Mouse (Mus musculus) T-helper 2 cell (primary cell): ENCODE measurements around the gene Cc2d2b.

ENCODE experiments used
- in situ Hi-C: fragments of 300-600 bp; cut with MboI, MseI; formaldehyde crosslinking; loops from one replicate; pipeline ENCODE4 v1.15.1; 2025; ENCODE audit warnings: high pct_unique_total_duplicates

The Cc2d2b gene

GRCm38 (mm10) chr19:40831416-40832201 lies 83.1 kb downstream of the Cc2d2b start:
- in situ Hi-C loops: no loop called here

DNA sequence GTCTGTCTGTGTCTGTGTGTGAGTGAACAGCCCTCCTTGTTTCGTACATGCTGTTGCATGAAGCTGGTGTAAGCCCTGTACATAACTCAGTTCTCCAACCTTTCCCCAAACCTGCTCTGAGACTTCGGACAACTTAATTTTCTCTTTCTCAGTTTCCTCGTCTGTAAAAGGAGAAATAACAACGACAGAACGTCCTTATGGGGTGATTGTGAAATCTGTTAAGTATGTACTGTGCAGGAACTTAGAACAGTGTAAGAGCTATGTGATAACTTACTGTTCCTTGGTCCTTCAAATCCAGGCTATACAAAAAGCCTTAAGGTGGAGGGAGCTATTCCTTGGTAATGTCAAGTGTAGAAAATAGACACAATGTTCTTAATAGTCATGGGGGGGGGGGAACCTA lies 83.8 kb downstream of the Cc2d2b start:
- in situ Hi-C loops: no loop called here

DNA sequence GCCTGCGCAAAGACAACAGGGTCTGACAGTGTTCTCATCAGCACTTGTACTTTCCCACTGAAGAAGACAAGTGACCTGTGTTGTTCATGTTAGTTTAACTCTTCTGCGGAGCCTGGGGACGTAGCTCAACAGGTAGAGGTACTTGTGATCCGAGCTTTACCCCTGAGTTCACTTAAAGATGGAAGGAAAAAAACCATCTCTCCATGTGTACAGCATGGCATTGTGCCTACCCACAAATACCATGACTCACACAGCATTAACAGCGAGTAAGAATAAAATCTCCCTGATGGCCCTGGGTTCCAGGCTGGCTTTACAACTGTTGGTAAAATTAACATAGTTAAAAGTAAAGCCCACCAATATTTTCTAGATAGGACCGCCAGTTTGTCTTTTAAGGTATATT lies 85.9 kb downstream of the Cc2d2b start:
- in situ Hi-C loops: no loop called here

DNA sequence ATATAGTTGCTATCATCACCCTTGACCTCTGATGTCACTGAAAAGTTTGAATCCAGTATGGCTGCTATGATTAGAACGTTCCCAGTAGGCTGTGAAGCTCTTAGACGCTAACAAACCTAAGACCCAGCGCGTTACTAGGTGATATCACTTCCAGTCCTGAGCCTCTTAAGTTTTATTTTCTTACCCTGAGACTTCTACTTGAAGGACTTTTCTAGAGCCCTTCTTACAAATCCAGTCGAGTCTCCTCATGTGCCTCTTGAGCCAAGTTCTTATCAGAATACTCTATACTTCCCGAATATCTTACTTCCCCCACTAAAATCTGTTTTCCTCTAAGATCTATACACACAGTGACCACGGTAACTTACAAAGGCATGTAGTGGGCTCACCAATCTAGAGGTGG lies 89.7 kb downstream of the Cc2d2b start:
- in situ Hi-C loops: no loop called here

- in situ Hi-C loops: no loop called here
Measured at GRCm38 (mm10) chr19:40840303-40840702, 91.8 kb downstream of the Cc2d2b start.

GRCm38 (mm10) chr19:40841083-40841482 lies 92.5 kb downstream of the Cc2d2b start:
- in situ Hi-C loops: no loop called here

DNA sequence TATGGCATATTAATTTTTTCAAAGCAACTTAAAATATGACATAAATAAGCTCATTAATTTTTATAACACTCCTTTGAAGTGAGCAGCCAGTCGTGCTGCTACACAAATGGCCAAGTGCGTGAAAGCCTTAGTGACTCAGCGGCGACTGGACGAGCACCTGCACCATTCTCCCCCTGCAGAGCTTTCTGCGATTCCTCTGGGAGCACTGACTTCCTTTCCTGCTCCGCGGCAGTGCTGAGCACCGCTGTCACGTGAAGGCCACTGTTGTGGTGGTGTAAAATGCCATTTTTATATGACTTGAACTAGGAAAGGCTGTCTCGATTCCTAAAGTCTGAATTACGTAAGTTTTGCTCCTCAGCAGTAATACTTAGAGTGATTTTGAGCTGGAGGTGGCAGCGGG lies 93.0 kb downstream of the Cc2d2b start:
- in situ Hi-C loops: no loop called here

DNA sequence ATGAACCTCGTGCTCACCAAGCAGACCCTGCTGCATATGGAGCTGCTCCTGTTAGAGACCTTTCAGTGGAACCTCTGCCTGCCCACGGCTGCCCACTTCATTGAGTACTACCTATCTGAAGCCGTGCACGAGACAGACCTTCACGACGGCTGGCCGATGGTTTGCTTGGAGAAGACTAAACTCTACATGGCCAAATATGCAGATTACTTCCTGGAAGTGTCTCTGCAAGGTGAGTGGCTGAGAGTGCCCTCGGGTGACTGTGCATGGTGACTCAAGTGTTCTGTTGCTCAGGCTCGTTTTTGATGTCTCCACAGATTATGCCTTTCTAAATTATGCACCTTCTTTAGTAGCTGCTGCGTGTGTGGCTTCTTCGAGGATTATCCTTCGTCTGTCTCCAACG lies 96.2 kb downstream of the Cc2d2b start:
- in situ Hi-C loops: no loop called here

- in situ Hi-C loops: no loop called here
Measured at GRCm38 (mm10) chr19:40849391-40849790, 100.8 kb downstream of the Cc2d2b start.

DNA sequence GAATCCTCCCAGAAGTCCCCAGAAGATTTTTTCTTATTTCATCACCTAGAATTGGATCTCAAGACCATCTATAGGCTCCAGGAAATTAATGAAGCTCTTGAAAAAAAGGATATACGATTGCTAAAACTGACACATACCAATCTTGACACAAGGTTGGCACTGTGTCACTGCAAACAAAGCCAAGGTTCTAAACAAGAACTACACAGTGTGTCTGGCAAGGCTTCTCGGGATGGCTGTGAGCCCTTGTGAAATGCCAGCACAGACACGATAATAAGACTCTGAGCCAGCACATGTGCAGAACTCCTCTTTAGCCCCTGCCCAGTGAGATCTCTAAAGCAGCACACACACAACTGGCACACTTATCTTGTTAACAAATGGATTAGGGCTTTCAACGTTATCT lies 111.0 kb downstream of the Cc2d2b start:
- in situ Hi-C loops: no loop called here

GRCm38 (mm10) chr19:40868284-40868683 lies 119.7 kb downstream of the Cc2d2b start:
- in situ Hi-C loops: no loop called here

DNA sequence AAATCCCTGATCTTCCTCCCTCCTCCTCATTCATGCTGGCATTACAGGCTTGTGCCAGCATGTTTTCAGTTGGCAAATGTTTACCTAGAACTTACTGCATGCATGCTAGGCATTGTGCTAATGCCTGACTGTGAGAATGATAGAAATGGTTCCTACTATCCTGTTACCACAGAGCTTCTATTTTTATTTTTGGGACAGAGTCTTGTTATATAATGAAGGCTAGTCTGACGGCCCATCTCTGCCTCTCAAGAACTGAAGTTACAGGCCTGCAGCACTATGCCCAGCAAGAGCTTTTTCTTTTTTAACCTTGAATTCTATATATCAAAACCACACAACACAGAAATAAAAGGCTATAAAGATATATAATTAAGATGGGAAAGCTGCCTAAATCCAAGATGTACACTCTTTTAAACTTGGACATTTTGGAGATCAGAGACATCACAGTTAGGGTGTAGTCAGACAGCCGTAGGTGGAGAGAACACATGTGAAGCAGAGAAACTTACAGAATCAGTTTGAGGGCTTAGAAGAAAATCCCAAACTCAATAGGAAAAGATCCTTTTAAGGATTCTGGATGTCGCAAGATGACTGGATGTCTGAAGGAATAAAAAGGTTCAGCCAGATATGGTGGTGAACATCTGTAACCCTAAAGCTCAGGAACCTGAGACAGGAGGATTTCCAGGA lies 121.0 kb downstream of the Cc2d2b start:
- in situ Hi-C loops: no loop called here

- in situ Hi-C loops: no loop called here
Measured at GRCm38 (mm10) chr19:40872955-40873665, 124.6 kb downstream of the Cc2d2b start.
